Mouse (Mus musculus) ES-E14 (cell line): ENCODE measurements around the gene Dpp3.

ENCODE experiments used
- CHD2 ChIP-seq: IDR thresholded peaks from 2 replicates; pipeline ENCODE4 v1.6.1; 2014; ENCODE audit warnings: mild to moderate bottlenecking, low read depth, low read length, inconsistent platforms
- MAFK ChIP-seq: IDR thresholded peaks from 2 replicates; pipeline ENCODE4 v1.6.1; 2014; ENCODE audit warnings: mild to moderate bottlenecking, low read depth, low read length, inconsistent platforms; ENCODE audit not compliant: insufficient read depth
- ZNF384 ChIP-seq: IDR thresholded peaks from 2 replicates; pipeline ENCODE4 v1.6.1; 2012; ENCODE audit warnings: low read depth, low read length, inconsistent platforms

DNA sequence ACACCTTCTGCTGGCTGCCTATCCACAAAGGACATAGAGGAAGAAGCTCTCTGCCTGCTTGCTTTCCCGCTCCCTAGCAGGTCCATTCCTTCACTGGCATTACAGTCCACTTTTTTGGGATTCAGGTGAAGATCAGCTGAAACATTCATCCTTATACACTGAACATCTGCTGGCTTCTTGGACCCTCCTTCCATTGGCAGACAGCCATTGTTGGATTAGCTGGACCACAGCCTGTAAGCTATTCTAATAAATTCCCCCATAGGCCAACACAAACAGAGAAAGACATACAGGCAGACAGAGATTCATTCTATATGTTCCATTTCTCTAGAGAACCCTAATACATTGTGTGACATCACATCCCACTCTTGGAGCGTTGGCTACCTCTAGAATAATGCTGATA, 8.8 kb upstream of the Dpp3 start:
- TF ChIP-seq ZNF384 (no peak), CHD2 (no peak), MAFK (no peak)
